Mouse (Mus musculus) CD4-positive naive resting alpha-beta T cell, adult 57 days (primary cell): ENCODE data around the gene Commd6. TPM values are rescaled to one million over a fixed set of nuclear protein-coding genes. Genes with fewer than 3 reads are reported as not detected.

Experiments used
- total RNA-seq: library from RNA; stranded (reverse); gene quantifications from one replicate; pipeline ENCODE4 v1.2.4, GENCODE M21; 2023

Gene Commd6
- 51.1 TPM for total RNA-seq

DNA sequence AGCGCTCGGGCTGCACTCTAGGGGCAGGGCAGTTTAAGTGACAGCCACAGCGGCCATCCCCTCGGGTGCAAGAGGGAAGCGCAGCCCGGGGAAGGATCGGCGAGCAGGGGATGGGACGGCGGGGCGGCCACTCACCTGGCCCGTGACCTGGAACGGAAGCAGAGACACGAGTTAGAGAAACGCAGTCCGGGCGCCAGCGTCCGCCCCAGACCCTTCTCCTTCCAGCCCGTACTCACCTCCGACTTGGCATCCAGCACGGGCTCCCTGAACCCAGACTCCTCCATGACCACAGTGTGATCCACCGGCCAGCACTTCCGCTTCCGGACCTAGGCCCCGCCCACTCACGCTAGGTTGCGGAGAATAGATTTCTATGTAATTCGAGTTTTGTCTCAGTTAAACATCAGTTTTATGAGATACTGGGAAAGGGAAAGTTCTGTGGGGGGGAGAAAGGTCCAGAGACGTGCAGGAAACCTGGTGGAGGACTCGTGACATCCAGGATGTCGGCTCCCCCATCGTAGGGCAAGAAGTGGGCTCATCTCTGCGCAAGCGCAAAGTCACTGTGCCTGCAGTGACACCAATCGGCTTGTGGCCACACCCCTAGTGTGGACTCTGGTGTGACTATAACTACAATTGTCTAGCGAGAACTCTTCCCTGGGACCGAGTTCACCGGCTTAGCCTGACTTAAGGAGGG lies at the start of gene Commd6:
Commd6 (minus strand) TSS at position 534 of the 691 bp plus-strand sequence.

DNA sequence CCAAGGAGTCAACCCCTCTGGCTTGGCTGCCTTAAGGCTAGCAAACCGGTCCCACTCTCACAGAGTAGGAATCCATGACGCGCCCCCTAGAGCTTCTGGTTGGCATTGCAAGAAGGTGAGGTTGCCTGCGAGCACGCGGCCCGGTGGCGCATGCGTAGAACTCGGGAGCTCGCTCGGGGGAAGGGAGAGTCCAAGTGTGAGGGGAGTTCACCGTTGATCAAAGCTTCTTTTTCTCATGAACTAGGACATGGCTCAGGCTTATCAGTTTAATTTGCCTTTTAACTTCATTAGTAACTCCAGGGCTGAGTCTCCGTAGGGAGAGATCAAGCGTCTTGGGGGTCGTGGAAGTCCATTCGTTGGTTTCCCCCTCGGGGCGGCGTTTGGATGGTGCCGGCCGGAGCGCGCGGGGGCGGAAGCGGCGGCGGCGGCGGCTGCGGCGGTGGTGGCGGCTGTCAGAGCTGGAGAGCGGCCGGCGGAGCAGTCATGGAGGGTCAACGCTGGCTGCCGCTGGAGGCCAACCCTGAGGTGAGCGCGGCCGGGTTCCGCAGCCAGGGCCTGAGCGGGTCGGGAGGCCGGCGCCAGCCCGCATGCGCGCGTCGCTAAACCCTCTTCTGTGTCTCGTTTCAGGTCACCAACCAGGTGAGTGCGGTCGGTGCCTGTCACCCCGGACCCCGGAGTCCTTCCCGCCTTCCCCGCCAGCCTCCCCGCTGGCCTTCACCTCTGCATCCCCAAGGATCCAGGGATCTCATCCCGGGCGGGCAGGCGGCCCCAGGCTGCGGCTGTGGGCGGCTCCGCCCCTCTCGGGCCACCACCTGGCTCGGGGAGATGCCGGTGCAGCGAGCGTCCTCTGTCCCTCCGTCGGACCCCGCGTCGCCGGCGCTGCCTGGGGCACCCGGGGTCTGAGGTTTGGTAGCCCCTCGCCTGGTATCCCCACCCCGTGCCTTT lies 13.4 kb upstream of the Commd6 start, which contains the start of gene Uchl3:
Uchl3 (plus strand) TSS at position 387 of the 945 bp plus-strand sequence.

DNA sequence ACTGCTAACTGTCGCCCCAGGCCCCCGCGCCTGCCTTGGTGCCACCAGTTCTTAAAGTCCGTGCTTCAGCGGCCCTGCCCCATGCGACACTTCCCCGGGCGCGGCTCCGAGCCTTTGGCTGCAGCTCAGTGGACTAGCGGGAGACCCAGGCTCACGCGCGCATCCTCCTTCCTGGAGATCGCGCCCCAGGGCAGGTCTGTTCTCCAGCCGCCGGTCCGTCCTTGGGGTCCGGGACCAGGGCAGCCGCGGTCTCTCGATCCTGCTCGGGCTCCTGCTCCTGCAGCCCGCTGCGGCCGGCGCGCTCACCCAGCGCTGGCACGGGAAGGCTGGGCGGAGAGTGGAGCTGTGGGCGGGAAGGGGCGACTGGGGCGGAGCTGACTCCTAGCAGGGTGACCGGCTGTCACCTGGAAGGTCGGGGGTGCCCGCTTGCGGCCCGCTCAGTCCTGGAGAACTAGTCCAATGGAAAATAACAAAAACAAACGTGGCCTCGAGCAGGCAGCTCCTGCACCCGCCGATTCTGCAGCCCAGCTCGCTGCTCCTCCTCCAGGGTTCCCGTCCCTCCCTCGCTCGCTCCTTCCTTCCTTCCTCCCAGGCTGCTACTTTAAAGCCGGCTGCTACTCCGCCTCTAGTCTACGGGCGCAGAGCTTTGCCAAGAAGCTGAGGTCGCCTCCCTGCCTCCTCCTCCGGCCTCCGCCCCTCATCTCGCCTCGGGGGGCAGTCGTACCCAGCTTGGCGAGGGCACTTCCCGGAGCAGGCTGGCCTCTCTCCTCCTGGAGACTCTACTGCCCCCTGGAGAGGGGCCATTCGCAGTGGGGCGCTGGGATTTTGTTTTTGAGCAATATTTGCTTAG lies 31.7 kb downstream of the Commd6 start, which contains the start of gene Tbc1d4:
Tbc1d4 (minus strand) TSS at position 673 of the 850 bp plus-strand sequence.

Other genes starting within 250 kb of the Commd6 start
- 35.7 TPM for gene Tbc1d4, start 31.5 kb downstream of the Commd6 start, total RNA-seq
- gene Uchl3, start 13.3 kb upstream of the Commd6 start, total RNA-seq: 34.8 TPM
- not detected for gene Gm9922, start 89.1 kb upstream of the Commd6 start, total RNA-seq
- 0.15 TPM for gene Lmo7, start 89.3 kb upstream of the Commd6 start, total RNA-seq